Mouse (Mus musculus): ENCODE data around the gene Aldh3a2. TPM values are rescaled to one million over a fixed set of nuclear protein-coding genes. Genes with fewer than 3 reads are reported as not detected.
A peak's percentile ranks its signal among the peaks of the same experiment; 100 is the strongest.

The Aldh3a2 gene
- total RNA-seq, 4 experiments from 2014 or later, result 9.5 to 16.0 (median 13.4) TPM

DNA sequence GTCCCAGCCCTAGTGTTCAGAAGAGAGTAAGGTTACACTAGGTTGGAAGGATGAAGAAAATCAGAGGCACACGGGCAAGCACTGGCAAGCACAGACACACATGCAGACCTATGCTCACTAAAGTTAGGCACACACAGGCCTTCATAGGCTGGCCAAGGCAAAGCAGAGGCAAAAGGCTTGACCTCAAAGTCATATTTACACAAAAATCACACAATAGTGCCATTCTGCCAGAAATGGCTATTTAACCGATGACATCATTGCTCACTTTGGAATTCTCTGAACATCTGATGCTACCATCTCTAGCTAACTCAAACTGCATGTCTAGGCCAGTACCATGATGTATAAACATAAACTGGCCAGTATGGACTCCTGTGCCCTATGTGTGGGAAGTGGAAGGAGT, 6.7 kb upstream of the Aldh3a2 start:
- DNase-seq (ENCODE audit: low spot score in 2 of 2), result no peak

GRCm38 (mm10) chr11:61271612-61272011, 4.3 kb upstream of the Aldh3a2 start:
- DNase-seq (ENCODE audit: low spot score in 2 of 2), result no peak

DNA sequence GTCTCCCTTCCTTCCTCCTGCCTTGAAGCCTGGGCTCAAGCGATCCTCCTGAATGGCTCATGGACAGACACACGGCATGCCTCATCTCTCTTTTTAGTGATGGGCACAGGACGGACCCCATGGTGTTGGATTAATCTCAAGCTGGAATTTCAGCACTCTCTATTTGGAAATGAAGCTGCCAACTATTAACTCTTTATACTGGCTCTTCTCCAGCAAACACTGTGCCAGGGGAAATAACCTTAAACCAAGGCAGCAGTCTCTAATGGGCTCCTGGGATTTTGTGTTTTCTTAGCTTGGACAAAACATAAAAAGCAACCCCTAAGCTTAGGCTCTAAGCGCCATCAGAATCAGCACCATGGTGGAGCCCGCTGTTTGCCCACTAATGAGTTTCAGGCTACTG, 3.1 kb upstream of the Aldh3a2 start:
- DNase-seq (ENCODE audit: low spot score in 2 of 2), result no peak

- DNase-seq (ENCODE audit: low spot score in 2 of 2), result no peak
Observed at GRCm38 (mm10) chr11:61268626-61269349, 1.5 kb upstream of the Aldh3a2 start.

DNA sequence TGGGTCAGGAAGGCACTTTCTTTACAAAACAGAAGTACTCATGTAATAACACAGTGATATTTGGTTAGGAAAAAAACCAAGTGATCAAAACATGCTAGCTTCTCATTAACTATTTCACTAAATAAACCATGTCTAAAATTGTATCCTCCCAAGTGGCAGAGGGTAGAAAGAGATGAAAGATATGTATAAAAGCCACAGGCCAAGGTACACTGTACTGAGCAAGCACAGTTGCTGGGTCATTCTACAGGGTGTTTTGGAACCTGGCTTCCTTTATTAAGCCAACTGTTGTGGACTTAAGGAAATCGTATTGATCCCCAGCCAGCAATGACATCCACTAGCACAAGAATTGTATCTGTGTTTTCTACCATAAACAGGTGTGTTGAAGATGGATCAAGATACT, 3.4 kb downstream of the Aldh3a2 start:
- no peak for DNase-seq (ENCODE audit: low spot score in 2 of 2)

DNA sequence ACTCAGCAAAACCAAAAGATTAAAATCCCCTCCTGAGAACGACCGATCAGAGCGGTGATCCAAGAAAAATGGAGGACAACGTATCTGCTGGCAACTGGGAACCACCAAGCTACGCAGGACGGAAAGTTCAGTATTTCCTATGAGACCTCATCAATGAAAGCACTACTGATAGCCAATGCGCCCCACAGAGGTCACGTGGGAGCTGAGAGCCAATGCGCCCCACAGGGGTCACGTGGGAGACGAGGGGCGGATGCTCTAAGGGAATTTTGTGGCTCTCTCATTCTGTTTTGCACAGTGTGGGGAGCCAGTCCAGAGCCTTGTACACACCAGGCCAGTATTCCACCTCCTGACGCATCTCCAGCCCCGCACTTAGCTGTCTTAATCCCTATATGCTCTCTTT, 4.7 kb downstream of the Aldh3a2 start:
- DNase-seq (ENCODE audit: low spot score in 2 of 2), result no peak

DNA sequence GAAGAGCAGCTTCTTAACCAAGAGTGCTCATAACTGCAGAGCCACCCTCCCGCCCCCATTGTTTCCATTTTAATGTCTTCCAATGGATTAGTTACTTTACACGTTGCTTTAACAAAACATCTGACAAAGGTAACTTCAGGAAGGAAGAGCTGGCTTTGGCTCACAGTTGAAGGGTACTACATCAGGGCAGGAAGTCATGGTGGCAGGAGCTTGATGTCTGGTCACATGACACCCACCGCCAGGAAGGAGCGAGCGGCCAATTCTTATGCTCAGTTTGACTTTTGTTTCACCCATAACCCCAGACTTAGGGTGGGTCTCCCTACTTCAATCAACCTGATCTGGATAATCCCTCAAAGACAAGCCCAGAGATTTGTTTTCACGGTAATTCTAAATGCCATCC, 8.2 kb downstream of the Aldh3a2 start:
- no peak for DNase-seq (ENCODE audit: low spot score in 2 of 2)

- DNase-seq (ENCODE audit: low spot score in 2 of 2), result no peak
Observed at GRCm38 (mm10) chr11:61252807-61253206, 14.5 kb downstream of the Aldh3a2 start.

- DNase-seq (ENCODE audit: low spot score in 2 of 2), result no peak
Observed at GRCm38 (mm10) chr11:61251741-61252140, 15.5 kb downstream of the Aldh3a2 start.

DNA sequence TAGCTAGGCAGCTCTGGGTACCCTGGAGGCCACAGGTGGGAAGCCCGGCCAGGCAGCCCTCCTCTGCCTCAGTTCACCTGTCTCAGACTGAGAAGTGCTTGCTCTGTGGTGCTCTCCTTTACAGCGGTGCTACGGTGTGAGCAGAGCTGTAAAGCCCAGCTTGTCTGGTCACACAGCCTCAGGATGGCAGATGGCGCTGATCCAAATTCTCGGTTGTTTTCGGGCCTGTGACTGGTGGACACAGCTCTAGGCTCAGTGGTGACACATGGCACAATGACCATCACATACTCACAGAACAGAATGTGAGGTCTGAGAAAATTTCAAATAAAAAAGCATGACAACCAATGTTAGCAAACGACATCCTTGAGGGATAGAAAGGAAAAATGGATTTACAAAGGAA, 22.9 kb downstream of the Aldh3a2 start:
- no peak for DNase-seq (ENCODE audit: low spot score in 2 of 2)

- DNase-seq (ENCODE audit: low spot score in 2 of 2), result no peak
Observed at GRCm38 (mm10) chr11:61236015-61236414, 31.2 kb downstream of the Aldh3a2 start.

DNA sequence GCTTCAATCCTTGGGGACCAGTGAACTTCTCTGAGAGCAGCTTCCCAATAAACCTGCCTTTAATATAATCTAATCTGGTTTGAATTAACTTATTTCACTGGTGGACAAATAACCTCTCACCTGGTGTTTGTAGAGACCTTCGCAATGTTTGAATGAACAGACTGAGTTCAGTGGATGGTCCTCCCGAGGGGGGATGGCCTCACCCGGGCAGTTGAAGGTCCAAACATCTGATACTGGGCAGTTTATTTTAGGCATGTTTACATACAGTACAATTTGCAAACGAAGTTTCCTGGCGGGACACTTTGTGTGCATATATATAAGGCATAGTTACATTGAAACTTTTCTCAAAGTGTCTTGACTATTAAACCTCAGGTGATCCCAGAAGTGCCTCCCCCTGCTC, 33.1 kb downstream of the Aldh3a2 start:
- no peak for DNase-seq (ENCODE audit: low spot score in 2 of 2)

- DNase-seq (ENCODE audit: low spot score in 2 of 2), result peak; percentile 25 to 47
Observed at GRCm38 (mm10) chr11:61231329-61231728, 35.9 kb downstream of the Aldh3a2 start.

DNA sequence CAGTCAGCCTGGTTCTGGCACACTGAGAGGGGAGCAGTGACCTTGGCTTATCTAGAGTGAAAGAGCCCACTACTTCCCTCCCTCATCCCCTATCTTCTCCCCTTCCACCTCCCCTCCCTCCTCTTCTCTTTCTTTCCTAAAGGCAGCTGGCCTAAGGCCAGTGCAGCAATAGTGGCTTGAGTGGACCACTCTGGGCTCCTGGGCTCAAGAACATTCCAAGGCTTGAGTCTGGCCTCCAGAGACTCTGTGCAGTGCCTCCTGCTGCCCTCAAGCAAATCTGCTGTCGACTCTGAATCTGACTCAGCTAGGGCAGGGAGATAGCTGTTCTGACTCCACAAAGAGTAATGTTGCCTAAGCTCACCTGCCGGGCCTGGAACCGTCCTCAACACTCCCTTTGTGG, 38.9 kb downstream of the Aldh3a2 start:
- no peak for DNase-seq (ENCODE audit: low spot score in 2 of 2)

DNA sequence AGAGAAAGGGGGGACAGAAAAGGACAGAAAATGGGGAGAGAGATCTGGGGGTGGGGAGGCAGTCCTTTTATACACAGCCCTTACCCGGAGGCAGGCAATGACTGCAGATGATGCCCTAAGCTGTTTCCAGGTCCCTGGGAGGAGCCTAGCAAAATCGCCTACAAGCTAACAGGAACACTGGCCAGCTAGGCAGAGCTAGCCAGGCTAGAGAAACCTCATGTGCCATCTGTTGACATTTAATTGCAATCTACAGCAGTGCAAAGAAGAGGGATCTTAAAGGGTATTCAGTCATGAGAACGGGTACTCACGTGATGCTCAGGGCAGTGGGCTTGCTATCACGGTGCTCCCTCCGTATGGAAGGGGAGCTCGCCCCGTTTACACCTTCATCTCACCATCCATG, 39.4 kb downstream of the Aldh3a2 start:
- no peak for DNase-seq (ENCODE audit: low spot score in 2 of 2)

- DNase-seq (ENCODE audit: low spot score in 2 of 2), result peak in 1 of 2 experiments; percentile 15
Observed at GRCm38 (mm10) chr11:61225941-61226412, 41.3 kb downstream of the Aldh3a2 start.

DNA sequence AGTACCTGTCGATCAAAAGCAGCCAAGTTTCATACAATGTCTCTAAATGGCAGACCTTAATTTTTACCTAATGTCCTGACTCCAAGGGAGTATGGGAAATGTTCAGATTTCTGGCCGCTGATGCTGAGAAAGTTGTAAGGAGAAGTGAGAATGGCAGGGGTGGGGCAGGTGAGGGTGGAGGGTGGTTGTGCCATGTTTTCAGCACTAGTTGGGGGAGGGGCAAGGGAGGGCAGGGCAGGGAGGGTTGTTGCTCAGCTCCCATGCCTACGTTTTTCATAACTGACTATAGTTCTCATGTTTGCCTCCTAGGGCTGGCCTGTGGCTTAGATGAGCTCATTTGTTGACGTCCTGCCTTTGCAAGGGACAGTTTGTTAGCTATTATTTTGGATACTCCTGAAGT, 41.8 kb downstream of the Aldh3a2 start:
- DNase-seq (ENCODE audit: low spot score in 2 of 2), result no peak

GRCm38 (mm10) chr11:61224907-61225306, 42.4 kb downstream of the Aldh3a2 start:
- DNase-seq (ENCODE audit: low spot score in 2 of 2), result no peak

GRCm38 (mm10) chr11:61224234-61224744, 43.0 kb downstream of the Aldh3a2 start:
- no peak for DNase-seq (ENCODE audit: low spot score in 2 of 2)

DNA sequence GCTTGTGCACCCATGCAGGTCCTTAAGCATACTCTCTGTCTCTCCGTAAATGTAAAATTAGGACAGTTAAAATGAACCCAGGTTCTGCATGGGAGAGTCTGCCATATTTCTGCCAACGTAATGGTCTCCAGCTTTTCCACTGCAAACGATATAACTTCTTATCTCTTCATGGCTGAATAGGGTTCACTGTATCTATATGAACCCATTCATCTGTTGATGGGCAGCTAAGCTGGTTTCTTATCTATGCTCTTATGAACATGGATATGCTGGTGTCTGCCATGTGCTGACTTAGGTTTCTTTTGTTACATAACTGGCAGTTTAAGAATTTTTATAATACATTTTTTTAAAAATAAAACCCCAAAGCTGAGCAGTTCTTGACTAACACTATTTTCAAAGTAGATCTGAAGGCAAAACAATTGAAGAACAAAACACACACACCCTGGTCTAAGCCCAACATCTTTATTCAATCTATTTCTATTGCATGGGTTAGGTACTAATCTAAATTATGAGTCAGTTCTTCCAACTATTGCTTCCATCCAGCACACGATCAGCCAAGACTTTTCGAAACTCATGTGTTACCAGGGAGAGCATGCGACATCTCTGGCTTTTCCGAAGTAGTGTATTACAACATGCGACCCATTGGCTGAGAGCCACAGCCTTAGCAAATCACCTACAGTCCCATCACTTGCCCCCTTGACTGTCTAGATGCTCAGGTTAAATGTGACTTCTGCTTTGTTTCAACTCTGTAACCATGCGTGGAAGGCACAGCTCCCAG, 44.1 kb downstream of the Aldh3a2 start:
- DNase-seq (ENCODE audit: low spot score in 2 of 2), result no peak

DNA sequence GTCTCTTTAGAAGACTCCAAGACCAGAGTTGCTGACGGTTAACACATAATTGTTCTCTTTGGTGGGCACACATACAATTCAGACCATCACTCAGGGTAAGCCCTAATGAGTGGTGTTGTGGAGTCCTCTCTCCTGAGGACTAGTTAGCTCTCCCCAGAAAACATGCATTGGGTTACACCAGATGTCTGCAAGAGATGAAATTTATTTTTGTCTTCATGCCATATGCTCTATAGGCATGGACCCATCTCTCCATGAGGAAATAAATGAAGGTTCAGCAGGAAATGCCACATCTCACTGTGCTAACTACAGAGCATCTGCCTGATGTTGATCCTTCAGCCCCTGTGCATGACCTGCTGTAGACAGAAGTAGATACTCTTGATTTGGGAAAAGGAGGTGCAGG, 45.3 kb downstream of the Aldh3a2 start:
- DNase-seq (ENCODE audit: low spot score in 2 of 2), result no peak

DNA sequence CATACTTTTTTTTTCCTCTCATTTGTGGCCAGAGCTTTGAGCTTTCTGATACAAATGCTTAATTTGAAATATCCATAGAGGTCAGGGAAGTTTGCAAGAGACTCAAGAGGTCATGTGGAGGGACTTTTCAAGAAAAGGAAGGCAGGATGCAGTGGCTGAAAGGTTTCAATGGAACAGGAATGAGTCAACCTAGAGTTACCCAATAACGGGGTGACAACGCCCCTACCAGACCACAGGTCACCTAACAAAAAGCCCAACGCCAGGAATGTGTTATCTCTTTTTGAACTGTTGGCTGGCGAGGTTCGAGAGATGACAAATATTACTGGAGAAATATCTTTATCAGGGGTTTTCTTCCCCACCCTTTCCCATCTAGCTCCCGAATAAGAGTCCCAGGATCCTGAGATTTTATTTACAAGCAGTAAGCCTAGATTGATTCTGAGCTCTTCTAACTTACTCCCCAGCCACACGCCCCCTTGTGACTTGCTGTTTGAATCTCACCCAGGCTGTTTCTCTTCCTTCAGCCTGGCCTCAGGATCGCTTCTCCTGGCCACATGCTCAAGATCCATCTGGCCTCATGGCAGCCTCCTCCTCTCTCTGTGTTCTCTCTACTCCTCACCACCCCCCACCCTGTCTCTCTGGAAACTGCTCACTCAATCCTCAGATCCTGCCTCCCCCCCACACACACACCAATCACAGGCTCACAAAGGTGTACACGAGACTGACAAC, 46.9 kb downstream of the Aldh3a2 start:
- DNase-seq (ENCODE audit: low spot score in 2 of 2), result no peak

Measured in gastrocnemius, adult 8-10 months (tissue).